Mouse (Mus musculus) erythroblast, embryonic 14.5 days (primary cell): ENCODE measurements around the gene Dapk3.

Source experiments
- GATA1 ChIP-seq: IDR thresholded peaks from 2 replicates; pipeline ENCODE4 v1.6.1; 2012; ENCODE audit warnings: low read length, inconsistent platforms, mixed read lengths
- TAL1 ChIP-seq: IDR thresholded peaks from 3 replicates; pipeline ENCODE4 v1.6.1; 2012; ENCODE audit warnings: low read length, inconsistent platforms, mixed read lengths

DNA sequence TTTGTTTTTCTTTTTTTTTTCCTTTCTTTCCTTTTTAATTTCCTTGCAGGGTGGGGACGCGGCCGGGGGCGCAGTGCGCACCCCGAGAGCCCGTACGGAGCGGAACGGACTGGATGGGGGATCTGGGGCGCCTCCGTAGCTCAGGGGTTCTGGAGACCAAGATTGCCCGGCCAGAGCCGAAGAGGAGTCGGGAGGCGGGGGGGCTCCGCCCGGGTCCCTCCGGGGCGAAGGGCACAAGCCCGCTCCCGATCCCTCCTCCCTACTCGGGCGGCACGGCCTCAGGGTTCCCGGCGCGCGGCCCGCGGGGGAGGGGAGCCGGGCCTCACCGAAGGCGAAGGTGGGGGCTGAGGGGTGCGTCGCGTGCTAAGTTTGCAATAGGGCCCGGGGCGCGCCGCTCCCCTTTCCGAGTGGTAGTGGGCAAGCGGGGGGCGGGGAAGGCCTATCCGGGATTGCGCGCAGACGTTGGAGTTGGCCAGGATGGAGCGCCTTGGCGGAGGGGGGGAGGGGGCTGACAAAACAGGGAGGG lies 46.0 kb upstream of the Dapk3 start:
- TF ChIP-seq TAL1 (no peak), GATA1 (no peak)
